Mouse (Mus musculus): Measurements from ENCODE around the gene Vmn2r100. TPM values are rescaled to one million over a fixed set of nuclear protein-coding genes. Genes with fewer than 3 reads are reported as not detected.

The Vmn2r100 gene
- not detected in 2 replicates for polyA plus RNA-seq (2021; fragmentation: Nextera tagmentation)
- long read RNA-seq, experiment 1: 0 reads
- long read RNA-seq, experiment 2: 0 reads

DNA sequence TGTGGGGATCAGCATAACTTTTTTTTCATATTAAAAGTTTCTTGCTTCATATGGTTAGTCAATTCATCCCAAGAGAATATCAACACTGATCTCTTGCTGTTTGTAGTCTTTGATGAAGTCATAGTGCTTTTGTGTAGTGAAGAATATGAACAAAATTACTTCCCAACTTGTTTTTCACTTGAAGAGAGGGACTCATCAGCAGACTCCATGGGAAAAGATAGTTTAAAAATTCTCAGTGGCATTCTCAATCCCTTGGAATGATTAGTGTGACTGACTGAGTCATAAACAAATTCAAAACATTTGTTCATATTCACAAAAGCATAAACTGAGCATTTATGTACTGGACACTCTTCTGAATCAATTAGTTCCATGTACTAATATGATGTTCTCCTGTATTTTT is at the start of gene Vmn2r100:
Gene Vmn2r100, plus strand, starts transcription at position 301 of the 400 bp plus-strand sequence.

GRCm38 (mm10) chr17:19576927-19577326 is 72.4 kb downstream of the Vmn2r100 start, which contains the start of gene Vmn2r101:
Gene Vmn2r101 (plus strand): TSS chr17:19577227.

Other genes with a start within 250 kb of the Vmn2r100 start
- not detected in 2 replicates for gene Vmn2r99, start 142.8 kb upstream of the Vmn2r100 start, polyA plus RNA-seq (2021; fragmentation: Nextera tagmentation)
- gene Vmn2r101, start 72.5 kb downstream of the Vmn2r100 start, polyA plus RNA-seq (2021; fragmentation: Nextera tagmentation): not detected in 2 replicates
- gene Vmn2r102, start 155.6 kb downstream of the Vmn2r100 start, polyA plus RNA-seq (2021; fragmentation: Nextera tagmentation): not detected in 2 replicates